Mouse (Mus musculus) lung, postnatal 0 days (tissue): Measurements from ENCODE around the gene Alk.

Experiments
- CTCF ChIP-seq: IDR thresholded peaks from 2 replicates; pipeline ENCODE4 v1.5.1; 2016; ENCODE audit warnings: antibody characterized with exemption, mild to moderate bottlenecking
- EP300 ChIP-seq: IDR thresholded peaks from 2 replicates; pipeline ENCODE4 v1.6.1; 2016; ENCODE audit warnings: antibody characterized with exemption, mild to moderate bottlenecking, control low read depth

GRCm38 (mm10) chr17:72251554-72251953, 352.9 kb downstream of the Alk start:
- TF ChIP-seq CTCF, result no peak
- TF ChIP-seq EP300, result no peak
